Comparison of ENCODE assay signal across 11 mouse cellular contexts in the genomic region with DNA sequence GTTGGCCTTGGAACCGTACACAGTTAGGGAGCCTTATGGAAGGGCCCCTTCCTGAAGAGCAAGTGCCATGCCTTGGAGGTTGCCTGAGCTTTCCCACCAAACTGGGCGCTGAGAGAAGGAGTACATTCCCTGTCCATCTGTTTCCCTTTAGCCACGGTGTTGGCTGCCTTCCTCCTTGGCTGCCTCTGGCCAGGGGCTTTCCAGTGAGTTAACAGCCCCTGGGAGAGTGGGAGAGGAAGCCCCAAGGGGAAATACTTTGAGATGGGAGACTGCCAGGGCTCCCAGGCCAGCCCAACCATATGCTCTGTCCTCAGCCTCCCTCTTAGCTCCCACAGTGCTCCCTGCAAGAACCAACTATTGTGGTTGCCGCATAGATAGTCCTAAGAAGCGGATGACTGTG.
DNase-seq lines count a peak whose midpoint lies in the region; ATAC-seq lines count a peak whose summit lies in the region.
"Had no signal": no experiment of that assay in that cellular context is flagged by ENCODE, and none has a peak within 500 bp of the region (broad histone marks: within the 10 kb centered on the region; RNA-seq: fewer than 3 reads in every experiment).

No protein-coding gene starts in this region.

- H3K4me2 ChIP-seq in lung, embryonic 15.5 days, result no peak overlapping the region
- H3K4me2 ChIP-seq: neural tube, embryonic 12.5 days had no signal

- H3K9me3 ChIP-seq in lung, embryonic 15.5 days, result no peaks in the 10 kb centered on the region
- H3K9me3 ChIP-seq: neural tube, embryonic 12.5 days had no signal

- H3K27ac ChIP-seq in lung, embryonic 15.5 days, result no peak overlapping the region
- H3K27ac ChIP-seq: liver, embryonic 14.5 days; neural tube, embryonic 12.5 days had no signal

- DNase-seq in embryo, embryonic 11 days, result peak; percentile 25
- DNase-seq in embryo, embryonic 10.5 days (ENCODE audit: low spot score), result no peak
- no peak for DNase-seq in lung, adult 18-20 months
- peak; percentile 37 for DNase-seq in gastrocnemius, postnatal 25 days
- peak; percentile 13 to 62 for DNase-seq in lung, postnatal 4 days
- no peak for DNase-seq in adrenal gland, postnatal 4 days (ENCODE audit: low spot score in 2 of 2)
- no peak for DNase-seq in retina, embryonic 14.5 days (ENCODE audit: low spot score)
- DNase-seq: cerebellum, adult 11-12 months had no signal

- H3K4me3 ChIP-seq in lung, embryonic 15.5 days, result no peak overlapping the region
- H3K4me3 ChIP-seq: neural tube, embryonic 12.5 days had no signal

- no peak overlapping the region for H3K9ac ChIP-seq in lung, embryonic 15.5 days
- H3K9ac ChIP-seq: liver, embryonic 14.5 days; neural tube, embryonic 12.5 days had no signal

- ATAC-seq in lung, embryonic 15.5 days (ENCODE audit: borderline replicate concordance, extremely low read depth, low FRiP score, low TSS enrichment), result peak; percentile 68

- H3K36me3 ChIP-seq in lung, embryonic 15.5 days, result no peaks in the 10 kb centered on the region
- H3K36me3 ChIP-seq: neural tube, embryonic 12.5 days had no signal

- 56% methylated on average over 5 of the region's 5 CpGs for WGBS in lung, embryonic 15.5 days

- no peaks in the 10 kb centered on the region for H3K27me3 ChIP-seq in lung, embryonic 15.5 days
- H3K27me3 ChIP-seq: neural tube, embryonic 12.5 days had no signal

- H3K4me1 ChIP-seq in lung, embryonic 15.5 days, result peaks cover 6% of the 10 kb centered on the region; the same call in 1 of the 2 replicates

Comparison
In these comparisons a context has a peak if more than half of its experiments do, and no peak if none do; other contexts are left out.
1. DNase-seq: peak in embryo, embryonic 11 days (single experiment), gastrocnemius, postnatal 25 days (single experiment) and lung, postnatal 4 days (2 of 2); none in embryo, embryonic 10.5 days (single experiment), lung, adult 18-20 months (0 of 2), adrenal gland, postnatal 4 days (0 of 2) and retina, embryonic 14.5 days (single experiment).